Mouse (Mus musculus) spleen, embryonic (tissue): ENCODE results near the gene Bco1.

Experiments
- CTCF ChIA-PET: fragments of 350-600 bp; sonication (Branson Sonifier 250); formaldehyde crosslinking; loops from one replicate; lab custom pipeline; 2022; lab: Charles Lee

Bco1 gene

GRCm38 (mm10) chr8:117087036-117087435 is 8.6 kb upstream of the Bco1 start:
- CTCF ChIA-PET: no interaction called here

GRCm38 (mm10) chr8:117089802-117090201 is 5.9 kb upstream of the Bco1 start:
- CTCF ChIA-PET: no interaction called here

GRCm38 (mm10) chr8:117094053-117094452 is 1.6 kb upstream of the Bco1 start:
- CTCF ChIA-PET: no interaction called here

GRCm38 (mm10) chr8:117097051-117097563 is 1.5 kb downstream of the Bco1 start:
- CTCF ChIA-PET: no interaction called here

GRCm38 (mm10) chr8:117097564-117098191 is 2.0 kb downstream of the Bco1 start:
- CTCF ChIA-PET: no interaction called here

- CTCF ChIA-PET: interaction anchor here (0.6 to 0.7 kb wide), 6 partner anchors 21 to 537 kb away, joined by 5 to 20 read pairs (median 7); no protein-coding TSS in a partner anchor
Measured at GRCm38 (mm10) chr8:117107533-117107932, 11.9 kb downstream of the Bco1 start.

GRCm38 (mm10) chr8:117109018-117109711 is 13.5 kb downstream of the Bco1 start:
- CTCF ChIA-PET: interaction anchor here (1.2 kb wide), 1 partner anchor 19 kb away, joined by 3 read pairs; no protein-coding TSS in a partner anchor

- CTCF ChIA-PET: no interaction called here
Measured at GRCm38 (mm10) chr8:117109801-117110390, 14.2 kb downstream of the Bco1 start.

GRCm38 (mm10) chr8:117111641-117112040 is 16.0 kb downstream of the Bco1 start:
- CTCF ChIA-PET: no interaction called here

- CTCF ChIA-PET: interaction anchor here (0.6 kb wide), 1 partner anchor 353 kb away, joined by 3 read pairs; no protein-coding TSS in a partner anchor
Measured at GRCm38 (mm10) chr8:117112261-117112660, 16.6 kb downstream of the Bco1 start.

- CTCF ChIA-PET: interaction anchor here (0.6 to 0.7 kb wide), 2 partner anchors 43 to 488 kb away, joined by 3 to 4 read pairs; partner anchors contain the start of gene Gan
Measured at GRCm38 (mm10) chr8:117115094-117115493, 19.4 kb downstream of the Bco1 start.

GRCm38 (mm10) chr8:117115676-117116446 is 20.2 kb downstream of the Bco1 start:
- CTCF ChIA-PET: interaction anchor here (0.6 to 0.7 kb wide), 2 partner anchors 42 to 488 kb away, joined by 3 to 4 read pairs; partner anchors contain the start of gene Gan

GRCm38 (mm10) chr8:117116534-117116933 is 20.9 kb downstream of the Bco1 start:
- CTCF ChIA-PET: no interaction called here

- CTCF ChIA-PET: no interaction called here
Measured at GRCm38 (mm10) chr8:117118409-117118808, 22.8 kb downstream of the Bco1 start.

GRCm38 (mm10) chr8:117121277-117121676 is 25.6 kb downstream of the Bco1 start:
- CTCF ChIA-PET: interaction anchor here (0.9 kb wide), 1 partner anchor 35 kb away, joined by 3 read pairs; no protein-coding TSS in a partner anchor

GRCm38 (mm10) chr8:117123850-117124633 is 28.4 kb downstream of the Bco1 start:
- CTCF ChIA-PET: interaction anchor here (0.6 kb wide), 1 partner anchor 83 kb away, joined by 3 read pairs; no protein-coding TSS in a partner anchor

- CTCF ChIA-PET: no interaction called here
Measured at GRCm38 (mm10) chr8:117125854-117126253, 30.2 kb downstream of the Bco1 start.

GRCm38 (mm10) chr8:117126411-117126810 is 30.8 kb downstream of the Bco1 start:
- CTCF ChIA-PET: interaction anchor here (0.6 kb wide), 1 partner anchor 215 kb away, joined by 6 read pairs; no protein-coding TSS in a partner anchor

GRCm38 (mm10) chr8:117127063-117127462 is 31.4 kb downstream of the Bco1 start:
- CTCF ChIA-PET: interaction anchor here (0.6 kb wide), 1 partner anchor 215 kb away, joined by 6 read pairs; no protein-coding TSS in a partner anchor

- CTCF ChIA-PET: no interaction called here
Measured at GRCm38 (mm10) chr8:117133702-117134101, 38.0 kb downstream of the Bco1 start.
